Mouse (Mus musculus) CD4-positive naive resting alpha-beta T cell, adult 76 days (primary cell): ENCODE results near the gene Plppr3. TPM values are rescaled to one million over a fixed set of nuclear protein-coding genes. Genes with fewer than 3 reads are reported as not detected.

Experiments
- total RNA-seq: library from RNA; stranded (reverse); gene quantifications from one replicate; pipeline ENCODE4 v1.2.4, GENCODE M21; 2023

Plppr3 gene
- 2.3 TPM for total RNA-seq

DNA sequence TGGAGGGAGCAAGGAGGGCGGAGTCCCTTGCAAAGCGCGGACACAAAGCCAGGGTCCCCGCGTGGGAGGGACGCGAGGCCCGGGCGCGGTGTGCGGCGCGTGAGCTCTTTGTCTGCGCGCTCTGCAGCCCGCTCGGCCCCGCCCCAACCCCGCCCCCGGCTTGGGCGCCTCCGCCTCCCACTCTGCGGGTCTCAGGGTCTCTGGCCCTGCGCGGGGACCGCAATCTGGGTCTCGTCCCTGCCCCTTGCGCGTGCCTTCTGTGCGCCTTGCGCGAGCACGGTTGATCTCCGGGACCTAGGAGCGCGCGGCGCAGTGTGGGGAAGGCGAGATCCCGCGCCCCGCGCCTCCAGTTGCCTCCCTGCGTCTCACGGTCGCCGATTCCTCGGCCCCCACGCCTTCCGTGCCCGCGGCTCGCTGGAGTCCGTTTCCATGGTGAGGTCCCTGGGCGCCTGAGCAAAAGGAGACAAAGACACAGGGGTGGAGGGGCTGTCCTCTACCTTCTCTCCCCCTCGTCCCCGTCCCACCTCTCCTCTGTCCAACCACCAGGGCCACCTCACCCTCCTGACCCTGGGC is at the start of gene Plppr3, which contains the start of gene Prtn3:
TSS of gene Plppr3 (minus strand) at position 345 of the 573 bp plus-strand sequence.
TSS of gene Prtn3 (plus strand) at position 187 of the 573 bp plus-strand sequence.

DNA sequence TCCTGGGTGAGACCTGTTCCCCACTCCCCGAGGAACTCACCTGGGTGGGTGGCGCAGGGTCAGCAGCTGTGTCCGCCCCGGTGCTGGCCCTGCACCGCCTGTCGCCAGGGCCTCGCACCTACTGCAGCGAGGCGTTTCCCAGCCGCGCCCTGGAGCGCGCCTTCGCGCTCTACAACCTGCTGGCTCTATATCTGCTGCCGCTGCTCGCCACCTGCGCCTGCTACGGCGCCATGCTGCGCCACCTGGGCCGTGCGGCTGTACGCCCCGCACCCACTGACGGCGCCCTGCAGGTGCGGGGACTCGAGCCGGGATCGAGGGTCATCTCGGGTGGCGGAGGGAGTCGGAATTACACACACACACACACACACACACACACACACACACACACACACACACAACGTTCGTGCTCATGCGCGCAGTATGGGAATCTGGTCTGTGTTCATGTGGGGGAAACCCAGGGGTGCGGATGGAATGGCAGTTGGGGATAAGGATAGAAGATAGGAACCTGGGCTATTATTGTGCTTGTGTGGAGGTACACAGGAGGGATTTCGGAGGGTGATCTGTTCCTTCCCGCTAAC is 46.6 kb upstream of the Plppr3 start, which contains the start of gene R3hdm4:
TSS of gene R3hdm4 (minus strand) at position 251 of the 578 bp plus-strand sequence.

DNA sequence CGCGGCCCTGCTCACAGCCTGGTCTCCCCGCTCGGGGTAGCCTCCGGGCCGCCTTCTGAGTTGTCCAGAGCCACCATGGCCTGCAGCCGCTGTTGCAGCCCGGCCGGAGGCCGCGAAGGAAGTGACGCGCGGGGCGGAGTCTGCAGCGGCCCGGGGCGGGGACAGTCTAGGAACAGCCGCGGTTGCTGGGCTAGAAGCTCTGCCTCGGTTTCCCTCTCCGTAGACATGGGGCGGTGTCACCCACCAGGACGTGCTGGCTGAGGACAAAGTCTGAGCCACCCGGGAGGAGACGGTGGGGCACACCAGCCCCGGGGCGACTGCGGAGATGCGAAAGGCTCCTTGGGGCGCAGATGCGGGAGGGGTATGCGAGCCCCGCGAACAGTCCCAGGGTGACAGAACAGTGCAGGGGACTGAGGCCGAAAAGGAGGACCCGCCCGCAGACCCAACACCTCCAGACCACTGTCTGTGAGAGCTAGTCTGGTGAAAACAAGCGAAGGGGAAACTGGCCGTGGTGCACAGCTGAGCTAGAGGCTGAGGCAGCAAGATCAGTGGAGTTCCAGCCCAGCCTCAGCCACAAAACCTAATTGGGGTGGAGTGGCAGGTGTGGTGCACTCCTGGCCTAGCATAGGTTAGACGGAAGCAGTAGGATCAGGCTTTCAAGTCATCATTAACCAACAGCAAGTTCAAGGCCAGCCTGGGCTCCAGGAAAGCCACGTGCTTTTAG is 42.5 kb upstream of the Plppr3 start, which contains the start of gene Kiss1r:
TSS of gene Kiss1r (plus strand) at position 164 of the 724 bp plus-strand sequence.

GRCm38 (mm10) chr10:79910556-79910955 is 36.1 kb upstream of the Plppr3 start, which contains the start of gene Gm26602:
Gm26602 (plus strand) TSS chr10:79910856.

DNA sequence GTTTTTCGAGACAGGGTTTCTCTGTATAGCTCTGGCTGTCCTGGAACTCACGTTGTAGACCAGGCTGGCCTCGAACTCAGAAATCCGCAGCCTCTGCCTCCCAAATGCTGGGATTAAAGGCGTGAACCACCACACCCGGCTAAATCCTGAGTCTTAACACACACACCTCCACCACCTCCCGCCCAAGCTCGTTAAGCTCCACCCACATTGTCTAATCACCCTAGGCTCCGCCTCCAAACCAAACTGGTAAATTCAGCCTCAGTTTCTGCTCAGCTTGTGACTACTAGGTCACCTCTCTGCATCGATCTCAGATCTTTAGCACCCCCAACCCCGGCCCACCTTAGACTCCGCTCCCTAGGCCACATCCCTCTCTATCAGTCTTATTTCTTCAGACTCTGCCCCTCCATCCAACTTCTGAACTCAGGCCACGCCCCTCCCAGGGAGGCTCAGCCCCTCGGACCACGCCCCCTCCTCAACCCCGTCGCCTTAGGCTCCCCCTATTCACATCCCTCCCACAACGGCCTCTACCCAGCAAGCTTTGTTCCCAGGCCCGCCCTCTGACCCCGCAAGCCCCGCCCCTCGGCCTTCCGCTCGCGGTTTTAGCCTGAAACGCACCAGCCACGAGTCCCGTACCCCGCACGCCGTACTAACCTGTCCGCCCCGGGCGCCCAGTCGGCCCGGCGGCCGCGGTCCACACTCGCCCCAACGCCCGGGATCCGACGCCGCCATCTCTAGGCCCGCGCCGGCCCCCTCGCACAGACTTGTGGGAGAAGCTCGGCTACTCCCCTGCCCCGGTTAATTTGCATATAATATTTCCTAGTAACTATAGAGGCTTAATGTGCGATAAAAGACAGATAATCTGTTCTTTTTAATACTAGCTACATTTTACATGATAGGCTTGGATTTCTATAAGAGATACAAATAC is 34.0 kb upstream of the Plppr3 start, which contains the start of gene Med16:
TSS of gene Med16 (minus strand) at position 757 of the 925 bp plus-strand sequence.

DNA sequence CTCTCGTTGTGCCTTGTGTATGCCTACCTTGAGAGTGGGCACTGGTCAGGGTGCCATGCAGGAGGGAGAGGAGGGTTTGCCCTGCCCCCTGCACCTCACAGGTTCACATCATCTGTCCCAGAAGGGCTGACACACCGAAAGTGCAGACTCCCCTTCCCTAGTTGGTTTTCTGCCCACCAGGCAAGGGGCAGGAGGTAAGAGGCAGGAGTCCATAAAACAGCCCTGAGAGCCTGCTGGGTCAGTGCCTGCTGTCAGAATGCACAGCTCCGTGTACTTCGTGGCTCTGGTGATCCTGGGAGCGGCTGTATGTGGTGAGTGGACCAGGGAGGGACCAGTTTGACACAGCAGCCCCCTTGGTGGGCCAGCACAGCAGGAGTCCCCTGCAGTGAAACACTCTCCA is 16.2 kb upstream of the Plppr3 start, which contains the start of gene Cfd:
TSS of gene Cfd (plus strand) at position 184 of the 400 bp plus-strand sequence.

GRCm38 (mm10) chr10:79886054-79886453 is 11.6 kb upstream of the Plppr3 start, which contains the start of gene Elane:
Elane (plus strand) TSS chr10:79886247.

DNA sequence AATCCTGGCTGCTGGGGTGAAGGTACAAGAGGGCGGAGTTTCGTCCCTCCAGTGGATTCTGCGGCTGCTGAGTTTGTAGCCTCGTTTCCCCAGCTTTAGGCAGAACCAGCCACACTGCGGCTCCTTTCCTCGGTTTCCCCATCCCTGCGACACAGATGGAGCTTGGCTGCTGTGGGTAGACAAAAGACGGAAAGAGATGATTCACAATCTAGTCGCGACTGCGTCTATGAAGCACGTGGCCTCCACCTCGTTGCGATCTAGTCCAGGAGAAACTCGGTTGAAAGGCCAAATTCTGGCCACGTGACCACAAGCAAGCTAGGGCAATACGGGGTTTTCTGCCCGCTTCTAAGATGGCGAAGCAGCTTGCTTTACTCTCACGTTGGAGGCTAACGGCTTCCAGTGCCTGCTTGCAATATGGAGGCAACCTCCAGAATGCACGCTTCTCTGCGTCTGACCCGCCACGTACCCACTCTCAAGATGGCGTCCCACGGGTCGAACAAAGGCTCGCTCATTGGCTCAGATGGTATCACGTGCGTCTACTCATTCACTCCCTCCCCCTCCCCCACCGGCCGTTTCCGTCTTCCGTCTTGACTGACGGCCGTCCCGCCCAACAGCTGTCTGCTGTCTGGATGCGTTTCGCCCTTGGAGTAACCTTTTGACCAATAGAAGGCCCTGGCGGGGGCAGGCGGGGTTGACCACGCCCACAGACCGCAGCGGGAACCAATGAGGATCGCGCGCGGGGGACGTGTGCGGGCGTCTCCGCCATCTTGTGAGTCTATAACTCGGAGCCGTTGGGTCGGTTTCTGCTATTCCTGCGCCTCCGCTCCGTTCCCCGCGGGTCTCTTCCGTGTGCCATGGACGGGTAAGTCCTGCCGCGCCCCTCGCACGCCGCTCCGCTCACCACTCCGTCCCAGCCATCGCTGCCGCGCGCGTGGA is 20.3 kb downstream of the Plppr3 start, which contains the start of gene Ptbp1:
TSS of gene Ptbp1 (plus strand) at position 568 of the 936 bp plus-strand sequence.

GRCm38 (mm10) chr10:79820782-79821181 is 53.7 kb downstream of the Plppr3 start, which contains the start of gene Misp:
Misp (plus strand) TSS chr10:79820989.

Other genes starting within 250 kb of the Plppr3 start
- not detected for gene Shc2, start 236.7 kb downstream of the Plppr3 start, total RNA-seq
- not detected for gene Odf3l2, start 228.9 kb downstream of the Plppr3 start, total RNA-seq
- gene Madcam1, start 210.1 kb downstream of the Plppr3 start, total RNA-seq: not detected
- 18.3 TPM for gene Tpgs1, start 205.3 kb downstream of the Plppr3 start, total RNA-seq
- 81.6 TPM for gene Cdc34, start 192.4 kb downstream of the Plppr3 start, total RNA-seq
- gene Gzmm, start 185.6 kb downstream of the Plppr3 start, total RNA-seq: 2.1 TPM
- gene Bsg, start 170.1 kb downstream of the Plppr3 start, total RNA-seq: 88.4 TPM
- not detected for gene Hcn2, start 158.0 kb downstream of the Plppr3 start, total RNA-seq
- 48.0 TPM for gene Polrmt, start 128.1 kb downstream of the Plppr3 start, total RNA-seq
- gene Fgf22, start 119.6 kb downstream of the Plppr3 start, total RNA-seq: not detected
- gene Rnf126, start 107.7 kb downstream of the Plppr3 start, total RNA-seq: 58.0 TPM
- not detected for gene Fstl3, start 97.4 kb downstream of the Plppr3 start, total RNA-seq
- gene Prss57, start 83.7 kb downstream of the Plppr3 start, total RNA-seq: not detected
- 2.8 TPM for gene Palm, start 81.1 kb downstream of the Plppr3 start, total RNA-seq
- not detected for gene Misp, start 53.6 kb downstream of the Plppr3 start, total RNA-seq
- gene Ptbp1, start 20.2 kb downstream of the Plppr3 start, total RNA-seq: 788 TPM
- gene Prtn3, start 158 bp downstream of the Plppr3 start, total RNA-seq: not detected
- not detected for gene Elane, start 11.6 kb upstream of the Plppr3 start, total RNA-seq
- gene Cfd, start 16.2 kb upstream of the Plppr3 start, total RNA-seq: not detected
- gene Med16, start 34.3 kb upstream of the Plppr3 start, total RNA-seq: 74.1 TPM
- gene Gm26602, start 36.2 kb upstream of the Plppr3 start, total RNA-seq: not detected
- 0.47 TPM for gene Kiss1r, start 42.3 kb upstream of the Plppr3 start, total RNA-seq
- 96.5 TPM for gene R3hdm4, start 46.6 kb upstream of the Plppr3 start, total RNA-seq
- 7.9 TPM for gene Arid3a, start 52.4 kb upstream of the Plppr3 start, total RNA-seq
- gene Wdr18, start 85.5 kb upstream of the Plppr3 start, total RNA-seq: 61.8 TPM
- 0.18 TPM for gene Grin3b, start 96.1 kb upstream of the Plppr3 start, total RNA-seq
- 154 TPM for gene Tmem259, start 109.7 kb upstream of the Plppr3 start, total RNA-seq
- 387 TPM for gene Cnn2, start 114.0 kb upstream of the Plppr3 start, total RNA-seq
- 68.3 TPM for gene Abca7, start 121.9 kb upstream of the Plppr3 start, total RNA-seq
- gene Arhgap45, start 142.0 kb upstream of the Plppr3 start, total RNA-seq: 890 TPM
- 50.1 TPM for gene Polr2e, start 165.2 kb upstream of the Plppr3 start, total RNA-seq
- 134 TPM for gene Gpx4, start 172.5 kb upstream of the Plppr3 start, total RNA-seq
- 115 TPM for gene Sbno2, start 230.9 kb upstream of the Plppr3 start, total RNA-seq
- 140 TPM for gene Stk11, start 241.2 kb upstream of the Plppr3 start, total RNA-seq